Mouse (Mus musculus) embryonic facial prominence, embryonic 14.5 days (tissue): ENCODE results near the gene Etaa1. TPM values are rescaled to one million over a fixed set of nuclear protein-coding genes. Genes with fewer than 3 reads are reported as not detected.
"Not testable (repeated sequence)": the region's sequence is repeated elsewhere in the genome, so short reads cannot be mapped to it uniquely, and the experiment has no call there.

Experiments used
- ATAC-seq: fragments of 200-750 bp; cut with Nextera tagmentation; 2 replicates; pipeline ENCODE4 v1.8.0; 2017; ENCODE audit warnings: low read depth, moderate number of reproducible peaks, moderate TSS enrichment
- DNase-seq: peaks from one replicate; pipeline ENCODE4 v3.0.0-alpha.2; 2015; ENCODE audit warnings: low spot score
- H3K27ac ChIP-seq: fragments of 300-500 bp; sonication (generic); replicated peaks from 2 replicates; pipeline ENCODE4 v1.5.1; 2014; ENCODE audit warnings: low read depth, mild to moderate bottlenecking, low read length, moderate library complexity
- H3K27me3 ChIP-seq: fragments of 300-500 bp; sonication (generic); replicated peaks from 2 replicates; pipeline ENCODE4 v1.6.1; 2014; ENCODE audit warnings: low read length; ENCODE audit not compliant: control insufficient read depth, insufficient read depth
- H3K36me3 ChIP-seq: fragments of 300-500 bp; sonication (generic); 2 replicates; pipeline ENCODE4 v1.6.1; 2014; ENCODE audit warnings: low read length, mixed read lengths; ENCODE audit not compliant: control insufficient read depth, insufficient read depth
- H3K4me1 ChIP-seq: fragments of 300-500 bp; sonication (generic); 2 replicates; pipeline ENCODE4 v1.6.1; 2014; ENCODE audit warnings: antibody characterized with exemption, low read length; ENCODE audit not compliant: control insufficient read depth, insufficient read depth
- H3K4me2 ChIP-seq: fragments of 300-500 bp; sonication (generic); 2 replicates; pipeline ENCODE4 v1.6.1; 2014; ENCODE audit warnings: low read depth, mild to moderate bottlenecking, low read length, moderate library complexity, mixed read lengths
- H3K4me3 ChIP-seq: fragments of 300-500 bp; sonication (generic); 2 replicates; pipeline ENCODE4 v1.5.1; 2014; ENCODE audit warnings: low read depth, mild to moderate bottlenecking, low read length
- H3K9ac ChIP-seq: fragments of 300-500 bp; sonication (generic); 2 replicates; pipeline ENCODE4 v1.6.1; 2014; ENCODE audit warnings: low read depth, mild to moderate bottlenecking, low read length, moderate library complexity, mixed read lengths
- H3K9me3 ChIP-seq: fragments of 300-500 bp; sonication (generic); 2 replicates; pipeline ENCODE4 v1.6.1; 2016; ENCODE audit warnings: low read length; ENCODE audit not compliant: control insufficient read depth
- WGBS: fragments of 180-500 bp; shearing (Covaris S2); extraction: QIAGEN DNeasy Blood & Tissue Kit; methylation state at CpG from one replicate; pipeline ENCODE4 v1.1.7; 2014; 5-methylcytosine and 5-hydroxymethylcytosine counted together
- polyA plus RNA-seq: library from polyadenylated mRNA; unstranded; fragments of >200 nt; fragmentation: Nextera tagmentation; extraction: Ambion mirVana; gene quantifications from 2 replicates; pipeline ENCODE4 v1.2.1, GENCODE M21; 2014

Gene Etaa1
- polyA plus RNA-seq, 1 experiment from 2014 or later = 10.9 TPM

DNA sequence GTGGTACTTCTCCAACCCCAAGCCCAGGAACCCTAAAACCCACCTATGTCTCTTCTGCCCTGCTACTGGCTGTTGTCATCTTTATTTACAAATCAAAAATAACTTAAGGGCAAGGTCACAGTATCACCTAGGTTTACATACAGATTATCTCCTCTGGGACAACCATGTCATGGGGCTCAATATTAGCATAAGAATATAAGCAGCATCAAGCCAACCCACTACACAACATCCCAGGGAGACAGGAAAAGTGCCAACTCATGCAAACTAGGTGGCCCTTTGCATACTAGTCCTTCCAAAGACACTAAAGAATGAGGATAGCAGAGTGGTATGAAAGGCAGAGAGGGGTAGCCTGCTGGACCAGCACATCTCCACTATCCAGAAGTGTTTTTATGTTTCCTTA is 15.7 kb downstream of the Etaa1 start:
- Histone ChIP-seq H3K4me3 (no peak overlapping the region), H3K27me3 (no peaks in the 10 kb centered on the region), H3K9ac (no peak overlapping the region), H3K9me3 (no peaks in the 10 kb centered on the region), H3K4me2 (no peak overlapping the region), H3K36me3 (peaks cover 19% of the 10 kb centered on the region), H3K4me1 (no peaks in the 10 kb centered on the region), H3K27ac (no peak overlapping the region)
- DNase-seq (no peak), ATAC-seq (no peak)

DNA sequence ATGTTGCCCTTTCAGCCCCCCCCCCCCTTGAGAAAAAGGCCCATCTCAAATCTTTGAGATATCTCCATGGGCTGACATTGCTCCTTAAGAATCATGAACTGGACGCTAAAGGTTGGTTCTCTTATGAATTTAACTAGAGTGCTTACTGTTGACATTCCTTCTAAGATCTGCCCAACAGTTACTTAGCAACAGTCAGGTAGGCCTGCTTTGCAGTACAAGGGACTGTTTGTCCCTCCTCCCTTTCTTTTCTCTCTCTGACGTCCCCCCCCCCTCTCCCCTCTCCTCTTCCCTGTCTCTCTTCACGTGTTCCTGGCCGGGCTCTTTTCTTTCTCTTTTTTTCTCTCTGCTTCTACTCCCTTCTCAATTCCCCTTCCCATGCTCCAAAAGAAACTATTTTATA is 35.8 kb downstream of the Etaa1 start:
- no peaks in the 10 kb centered on the region for H3K36me3 ChIP-seq
- no peaks in the 10 kb centered on the region for H3K9me3 ChIP-seq
- no peaks in the 10 kb centered on the region for H3K27me3 ChIP-seq
- no peak overlapping the region for H3K9ac ChIP-seq
- no peak for ATAC-seq
- no peak overlapping the region for H3K4me2 ChIP-seq
- H3K27ac ChIP-seq = no peak overlapping the region
- no peak for DNase-seq
- WGBS = 72% methylated on average over 4 of the region's 4 CpGs
- H3K4me1 ChIP-seq = no peaks in the 10 kb centered on the region
- H3K4me3 ChIP-seq = no peak overlapping the region

DNA sequence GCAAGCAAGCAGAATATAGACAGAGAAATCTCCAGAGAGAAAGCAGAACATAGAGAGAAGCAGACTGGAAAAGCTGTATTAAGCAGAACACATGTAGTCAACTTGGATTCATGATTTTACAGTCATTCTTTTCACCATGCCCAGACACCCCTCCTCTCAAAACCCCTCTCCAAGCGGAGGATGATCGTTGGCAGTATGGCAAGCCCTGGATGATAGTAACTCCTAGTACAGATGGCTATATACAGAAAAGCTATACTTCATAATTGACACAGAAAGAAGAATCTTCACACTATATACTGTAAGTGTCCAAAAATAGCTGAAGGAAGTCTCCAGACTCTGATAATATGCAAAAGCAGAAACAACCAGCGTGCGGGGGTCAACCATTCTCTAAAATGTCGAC is 36.6 kb downstream of the Etaa1 start:
- WGBS = 92% methylated on average over 5 of the region's 5 CpGs
- DNase-seq = no peak
- Histone ChIP-seq H3K27ac (no peak overlapping the region), H3K4me1 (no peaks in the 10 kb centered on the region), H3K9me3 (no peaks in the 10 kb centered on the region), H3K4me2 (no peak overlapping the region), H3K36me3 (no peaks in the 10 kb centered on the region), H3K27me3 (no peaks in the 10 kb centered on the region), H3K9ac (no peak overlapping the region), H3K4me3 (no peak overlapping the region)
- ATAC-seq = no peak

DNA sequence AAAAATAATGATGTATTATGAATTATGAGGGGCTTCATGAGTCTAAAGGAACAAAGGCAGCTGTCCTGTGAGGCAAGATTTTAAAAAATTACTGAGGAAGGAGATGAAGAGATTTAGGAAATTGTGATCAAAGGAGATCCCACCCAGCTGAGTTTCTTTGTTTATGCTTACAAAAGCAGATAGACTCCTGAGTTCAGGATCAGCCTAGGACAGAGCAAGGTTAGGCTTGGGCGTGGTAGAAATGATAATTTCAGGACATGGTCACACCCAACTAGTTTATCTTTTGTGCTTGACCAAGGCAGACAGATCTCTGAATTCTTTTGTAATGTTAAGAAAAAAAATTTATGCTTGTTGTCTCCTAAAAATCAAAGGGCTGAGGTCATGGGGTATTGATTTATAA is 37.2 kb downstream of the Etaa1 start:
- no peak overlapping the region for H3K27ac ChIP-seq
- 84% methylated on average over 1 of the region's 1 CpGs for whole genome bisulfite sequencing
- H3K9me3 ChIP-seq = no peaks in the 10 kb centered on the region
- H3K4me2 ChIP-seq = no peak overlapping the region
- ATAC-seq (no peak), DNase-seq (no peak)
- H3K27me3 ChIP-seq = no peaks in the 10 kb centered on the region
- H3K4me3 ChIP-seq = no peak overlapping the region
- no peaks in the 10 kb centered on the region for H3K4me1 ChIP-seq
- no peak overlapping the region for H3K9ac ChIP-seq
- no peaks in the 10 kb centered on the region for H3K36me3 ChIP-seq

GRCm38 (mm10) chr11:17900996-17901395 is 52.7 kb downstream of the Etaa1 start:
- ATAC-seq, H3K27ac ChIP-seq, H3K4me1 ChIP-seq, H3K9me3 ChIP-seq, H3K36me3 ChIP-seq, H3K4me3 ChIP-seq, H3K9ac ChIP-seq, H3K4me2 ChIP-seq, DNase-seq, H3K27me3 ChIP-seq: not testable (repeated sequence)
- 94% methylated on average over 4 of the region's 4 CpGs for WGBS
